Mouse (Mus musculus): ENCODE results near the gene Spsb2. TPM values are rescaled to one million over a fixed set of nuclear protein-coding genes. Genes with fewer than 3 reads are reported as not detected.

The Spsb2 gene
- total RNA-seq, 1 experiment from 2014 or later, result 11.2 TPM

GRCm38 (mm10) chr6:124839805-124840204, 31.3 kb downstream of the Spsb2 start:
- no peak for ATAC-seq (replicated peaks; ENCODE audit: insufficient number of reproducible peaks, low FRiP score, low TSS enrichment, poor library complexity, severe bottlenecking)

- no peak for ATAC-seq (replicated peaks; ENCODE audit: insufficient number of reproducible peaks, low FRiP score, low TSS enrichment, poor library complexity, severe bottlenecking)
Measured at GRCm38 (mm10) chr6:124840241-124841167, 32.0 kb downstream of the Spsb2 start, which contains the start of gene Gnb3. TSS of gene Gnb3 (minus strand) at chr6:124840275.

GRCm38 (mm10) chr6:124847305-124847704, 38.8 kb downstream of the Spsb2 start:
- peak; percentile 74 for ATAC-seq (replicated peaks; ENCODE audit: insufficient number of reproducible peaks, low FRiP score, low TSS enrichment, poor library complexity, severe bottlenecking)

GRCm38 (mm10) chr6:124850535-124850934, 42.1 kb downstream of the Spsb2 start:
- no peak for ATAC-seq (replicated peaks; ENCODE audit: insufficient number of reproducible peaks, low FRiP score, low TSS enrichment, poor library complexity, severe bottlenecking)

- no peak for ATAC-seq (replicated peaks; ENCODE audit: insufficient number of reproducible peaks, low FRiP score, low TSS enrichment, poor library complexity, severe bottlenecking)
Measured at GRCm38 (mm10) chr6:124854647-124855046, 46.2 kb downstream of the Spsb2 start.

- no peak for ATAC-seq (replicated peaks; ENCODE audit: insufficient number of reproducible peaks, low FRiP score, low TSS enrichment, poor library complexity, severe bottlenecking)
Measured at GRCm38 (mm10) chr6:124856321-124856720, 47.9 kb downstream of the Spsb2 start.

GRCm38 (mm10) chr6:124856916-124857839, 48.7 kb downstream of the Spsb2 start, which contains the start of gene P3h3:
TSS of gene P3h3 (minus strand) at chr6:124857752.
- peak; percentile 68 for ATAC-seq (replicated peaks; ENCODE audit: insufficient number of reproducible peaks, low FRiP score, low TSS enrichment, poor library complexity, severe bottlenecking)

- no peak for ATAC-seq (replicated peaks; ENCODE audit: insufficient number of reproducible peaks, low FRiP score, low TSS enrichment, poor library complexity, severe bottlenecking)
Measured at GRCm38 (mm10) chr6:124857840-124858530, 49.5 kb downstream of the Spsb2 start.

GRCm38 (mm10) chr6:124858561-124859318, 50.3 kb downstream of the Spsb2 start:
- no peak for ATAC-seq (replicated peaks; ENCODE audit: insufficient number of reproducible peaks, low FRiP score, low TSS enrichment, poor library complexity, severe bottlenecking)

- peak; percentile 75 for ATAC-seq (replicated peaks; ENCODE audit: insufficient number of reproducible peaks, low FRiP score, low TSS enrichment, poor library complexity, severe bottlenecking)
Measured at GRCm38 (mm10) chr6:124859725-124860124, 51.3 kb downstream of the Spsb2 start.

Other genes with a start within 250 kb of the Spsb2 start
- gene C1rb, start 238.4 kb upstream of the Spsb2 start, total RNA-seq (2017), result not detected in 3 replicates
- not detected in 3 replicates for gene C1s2, start 172.6 kb upstream of the Spsb2 start, total RNA-seq (2017)
- 18.6 to 29.6 TPM (median 20.8 TPM) in 3 replicates for gene Lpcat3, start 145.6 kb upstream of the Spsb2 start, total RNA-seq (2017)
- 82.8 to 125 TPM (median 86.6 TPM) in 3 replicates for gene Emg1, start 96.5 kb upstream of the Spsb2 start, total RNA-seq (2017)
- 123 to 138 TPM (median 126 TPM) in 3 replicates for gene Phb2, start 96.3 kb upstream of the Spsb2 start, total RNA-seq (2017)
- gene Ptpn6, start 69.9 kb upstream of the Spsb2 start, total RNA-seq (2017), result 1,360 to 1,911 TPM (median 1,427 TPM) in 3 replicates
- gene Grcc10, start 67.3 kb upstream of the Spsb2 start, total RNA-seq (2017), result 150 to 174 TPM (median 165 TPM) in 3 replicates
- gene Gm45234, start 52.6 kb upstream of the Spsb2 start, total RNA-seq (2017), result 0.19 to 0.43 TPM in 2 of 3 replicates, not detected in the other
- gene Atn1, start 52.1 kb upstream of the Spsb2 start, total RNA-seq (2017), result 1.5 to 6.2 TPM in 2 of 3 replicates, not detected in the other
- not detected in 3 replicates for gene Eno2, start 39.0 kb upstream of the Spsb2 start, total RNA-seq (2017)
- gene Lrrc23, start 28.9 kb upstream of the Spsb2 start, total RNA-seq (2017), result 2.2 TPM in 1 of 3 replicates, not detected in the others
- 71.9 to 103 TPM (median 88.6 TPM) in 3 replicates for gene Tpi1, start 5.6 kb downstream of the Spsb2 start, total RNA-seq (2017)
- 34.6 to 45.5 TPM (median 35.5 TPM) in 3 replicates for gene Usp5, start 20.8 kb downstream of the Spsb2 start, total RNA-seq (2017)
- gene Cdca3, start 20.9 kb downstream of the Spsb2 start, total RNA-seq (2017), result 0.32 to 5.8 TPM in 2 of 3 replicates, not detected in the other
- 0.19 TPM in 1 of 3 replicates, not detected in the others for gene Gnb3, start 31.6 kb downstream of the Spsb2 start, total RNA-seq (2017)
- gene P3h3, start 49.1 kb downstream of the Spsb2 start, total RNA-seq (2017), result 0.39 TPM in 1 of 3 replicates, not detected in the others
- gene Gpr162, start 55.3 kb downstream of the Spsb2 start, total RNA-seq (2017), result 0.38 TPM in 1 of 3 replicates, not detected in the others
- 3.1 to 5.2 TPM (median 4.0 TPM) in 3 replicates for gene Cd4, start 79.6 kb downstream of the Spsb2 start, total RNA-seq (2017)
- gene Lag3, start 103.0 kb downstream of the Spsb2 start, total RNA-seq (2017), result 0.68 TPM in 1 of 3 replicates, not detected in the others
- gene Ptms, start 111.4 kb downstream of the Spsb2 start, total RNA-seq (2017), result 89.3 to 145 TPM (median 115 TPM) in 3 replicates
- 46.8 to 65.2 TPM (median 56.4 TPM) in 3 replicates for gene Mlf2, start 122.7 kb downstream of the Spsb2 start, total RNA-seq (2017)
- gene Cops7a, start 156.9 kb downstream of the Spsb2 start, total RNA-seq (2017), result 7.6 to 25.6 TPM (median 21.5 TPM) in 3 replicates
- not detected in 3 replicates for gene Pianp, start 188.0 kb downstream of the Spsb2 start, total RNA-seq (2017)
- gene Zfp384, start 200.5 kb downstream of the Spsb2 start, total RNA-seq (2017), result 26.0 to 44.7 TPM (median 28.6 TPM) in 3 replicates
- gene Ing4, start 231.1 kb downstream of the Spsb2 start, total RNA-seq (2017), result 118 to 132 TPM (median 119 TPM) in 3 replicates
- gene Acrbp, start 241.0 kb downstream of the Spsb2 start, total RNA-seq (2017), result 5.5 to 20.2 TPM (median 8.3 TPM) in 3 replicates